Mouse (Mus musculus) intestine, embryonic 16.5 days (tissue): ENCODE data around the gene St6galnac5. TPM values are rescaled to one million over a fixed set of nuclear protein-coding genes. Genes with fewer than 3 reads are reported as not detected.
"Not testable (repeated sequence)": the region's sequence is repeated elsewhere in the genome, so short reads cannot be mapped to it uniquely, and the experiment has no call there.

Experiments
- ATAC-seq: fragments of 200-750 bp; cut with Nextera tagmentation; 2 replicates; pipeline ENCODE4 v1.8.0; 2017; ENCODE audit warnings: moderate TSS enrichment, moderate library complexity
- H3K27ac ChIP-seq: fragments of 300-500 bp; sonication (generic); 2 replicates; pipeline ENCODE4 v1.5.1; 2014; ENCODE audit warnings: mild to moderate bottlenecking, low read length
- H3K27me3 ChIP-seq: fragments of 300-500 bp; sonication (generic); replicated peaks from 2 replicates; pipeline ENCODE4 v1.6.1; 2014; ENCODE audit warnings: low read length, control low read depth, mixed read lengths; ENCODE audit not compliant: control insufficient read depth, insufficient read depth
- H3K36me3 ChIP-seq: fragments of 300-500 bp; sonication (generic); 2 replicates; pipeline ENCODE4 v1.6.1; 2014; ENCODE audit warnings: low read length, control low read depth; ENCODE audit not compliant: control insufficient read depth, insufficient read depth
- H3K4me1 ChIP-seq: fragments of 300-500 bp; sonication (generic); 2 replicates; pipeline ENCODE4 v1.6.1; 2014; ENCODE audit warnings: low read length, control low read depth, mixed read lengths; ENCODE audit not compliant: control insufficient read depth, insufficient read depth
- H3K4me2 ChIP-seq: fragments of 300-500 bp; sonication (generic); 2 replicates; pipeline ENCODE4 v1.6.1; 2014; ENCODE audit warnings: low read depth, low read length, control low read depth
- H3K4me3 ChIP-seq: fragments of 300-500 bp; sonication (generic); 2 replicates; pipeline ENCODE4 v1.5.1; 2014; ENCODE audit warnings: mild to moderate bottlenecking, low read length
- H3K9ac ChIP-seq: fragments of 300-500 bp; sonication (generic); 2 replicates; pipeline ENCODE4 v1.6.1; 2014; ENCODE audit warnings: low read depth, low read length
- H3K9me3 ChIP-seq: fragments of 300-500 bp; sonication (generic); 2 replicates; pipeline ENCODE4 v1.6.1; 2016; ENCODE audit warnings: low read length, control low read depth; ENCODE audit not compliant: control insufficient read depth
- WGBS: fragments of 180-500 bp; shearing (Covaris S2); extraction: QIAGEN DNeasy Blood & Tissue Kit; methylation state at CpG from one replicate; pipeline ENCODE4 v1.1.7; 2014; 5-methylcytosine and 5-hydroxymethylcytosine counted together
- polyA plus RNA-seq: library from polyadenylated mRNA; unstranded; fragments of >200 nt; fragmentation: Nextera tagmentation; extraction: Ambion mirVana; gene quantifications from 2 replicates; pipeline ENCODE4 v1.2.1, GENCODE M21; 2015

Gene St6galnac5
- polyA plus RNA-seq, 1 experiment from 2014 or later, result 0.28 TPM

GRCm38 (mm10) chr3:152796216-152796615 lies 185.8 kb downstream of the St6galnac5 start:
- ATAC-seq, result no peak
- 80% methylated on average over 4 of the region's 4 CpGs for WGBS
- no peaks in the 10 kb centered on the region for H3K4me1 ChIP-seq
- no peak overlapping the region for H3K4me3 ChIP-seq
- H3K9ac ChIP-seq, result no peak overlapping the region
- H3K4me2 ChIP-seq, result no peak overlapping the region
- no peaks in the 10 kb centered on the region for H3K9me3 ChIP-seq
- no peak overlapping the region for H3K27ac ChIP-seq
- no peaks in the 10 kb centered on the region for H3K27me3 ChIP-seq
- H3K36me3 ChIP-seq, result no peaks in the 10 kb centered on the region

GRCm38 (mm10) chr3:152793006-152793405 lies 189.0 kb downstream of the St6galnac5 start:
- no peak overlapping the region for H3K4me2 ChIP-seq
- H3K9me3 ChIP-seq, result no peaks in the 10 kb centered on the region
- no peaks in the 10 kb centered on the region for H3K4me1 ChIP-seq
- H3K36me3 ChIP-seq, result no peaks in the 10 kb centered on the region
- 69% methylated on average over 4 of the region's 4 CpGs for WGBS
- no peak overlapping the region for H3K4me3 ChIP-seq
- H3K27me3 ChIP-seq, result no peaks in the 10 kb centered on the region
- H3K9ac ChIP-seq, result no peak overlapping the region
- ATAC-seq, result no peak
- H3K27ac ChIP-seq, result no peak overlapping the region

- H3K27ac ChIP-seq, result no peak overlapping the region
- ATAC-seq, result no peak
- WGBS, result 82% methylated on average over 5 of the region's 5 CpGs
Observed at GRCm38 (mm10) chr3:152792601-152793000, 189.4 kb downstream of the St6galnac5 start.

GRCm38 (mm10) chr3:152788301-152788953 lies 193.6 kb downstream of the St6galnac5 start:
- not testable (repeated sequence) for H3K4me1 ChIP-seq, H3K9me3 ChIP-seq, H3K4me2 ChIP-seq, H3K36me3 ChIP-seq, ATAC-seq, H3K4me3 ChIP-seq, H3K9ac ChIP-seq, H3K27ac ChIP-seq, H3K27me3 ChIP-seq
- WGBS, result 88% methylated on average over 5 of the region's 5 CpGs

More at GRCm38 (mm10) chr3:152792601-152793000, 189.4 kb downstream of the St6galnac5 start:
- Histone ChIP-seq H3K4me2 (no peak overlapping the region), H3K27me3 (no peaks in the 10 kb centered on the region), H3K9me3 (no peaks in the 10 kb centered on the region), H3K4me3 (no peak overlapping the region), H3K9ac (no peak overlapping the region), H3K4me1 (no peaks in the 10 kb centered on the region), H3K36me3 (no peaks in the 10 kb centered on the region)

GRCm38 (mm10) chr3:152784353-152784752 lies 197.7 kb downstream of the St6galnac5 start:
- not testable (repeated sequence) for H3K4me1 ChIP-seq, ATAC-seq, H3K27me3 ChIP-seq, H3K9ac ChIP-seq, H3K4me3 ChIP-seq, H3K27ac ChIP-seq, H3K4me2 ChIP-seq, H3K36me3 ChIP-seq, H3K9me3 ChIP-seq
- WGBS, result 92% methylated on average over 7 of the region's 13 CpGs

- Histone ChIP-seq H3K9ac (no peak overlapping the region), H3K4me3 (no peak overlapping the region), H3K4me1 (no peaks in the 10 kb centered on the region), H3K9me3 (no peaks in the 10 kb centered on the region), H3K27me3 (no peaks in the 10 kb centered on the region), H3K27ac (no peak overlapping the region), H3K36me3 (no peaks in the 10 kb centered on the region), H3K4me2 (no peak overlapping the region)
- WGBS, result 18% methylated on average over 7 of the region's 7 CpGs
- ATAC-seq, result peak; percentile 56; the same call in 1 of the 2 replicates
Observed at GRCm38 (mm10) chr3:152783792-152784191, 198.3 kb downstream of the St6galnac5 start.

GRCm38 (mm10) chr3:152779819-152780218 lies 202.2 kb downstream of the St6galnac5 start:
- no peak overlapping the region for H3K4me2 ChIP-seq
- H3K4me3 ChIP-seq, result no peak overlapping the region
- H3K9ac ChIP-seq, result no peak overlapping the region
- H3K4me1 ChIP-seq, result no peaks in the 10 kb centered on the region
- H3K27ac ChIP-seq, result no peak overlapping the region
- ATAC-seq, result no peak
- WGBS, result 82% methylated on average over 4 of the region's 4 CpGs
- H3K27me3 ChIP-seq, result no peaks in the 10 kb centered on the region
- H3K36me3 ChIP-seq, result no peaks in the 10 kb centered on the region
- H3K9me3 ChIP-seq, result no peaks in the 10 kb centered on the region

- no peak overlapping the region for H3K9ac ChIP-seq
- no peak overlapping the region for H3K27ac ChIP-seq
- H3K4me1 ChIP-seq, result no peaks in the 10 kb centered on the region
- 62% methylated on average over 16 of the region's 16 CpGs for WGBS
- H3K27me3 ChIP-seq, result no peaks in the 10 kb centered on the region
- H3K4me2 ChIP-seq, result no peak overlapping the region
- H3K4me3 ChIP-seq, result no peak overlapping the region
- no peak for ATAC-seq
- no peaks in the 10 kb centered on the region for H3K9me3 ChIP-seq
- H3K36me3 ChIP-seq, result no peaks in the 10 kb centered on the region
Observed at GRCm38 (mm10) chr3:152776872-152777540, 205.0 kb downstream of the St6galnac5 start.

- Histone ChIP-seq H3K4me1 (no peaks in the 10 kb centered on the region), H3K9me3 (no peaks in the 10 kb centered on the region), H3K4me3 (no peak overlapping the region), H3K4me2 (no peak overlapping the region), H3K27ac (no peak overlapping the region), H3K27me3 (no peaks in the 10 kb centered on the region), H3K9ac (no peak overlapping the region), H3K36me3 (no peaks in the 10 kb centered on the region)
- no peak for ATAC-seq
- 86% methylated on average over 6 of the region's 6 CpGs for WGBS
Observed at GRCm38 (mm10) chr3:152776363-152776762, 205.7 kb downstream of the St6galnac5 start.
